Mouse (Mus musculus) intestine, postnatal 0 days (tissue): Measurements from ENCODE around the gene Cabs1. TPM values are rescaled to one million over a fixed set of nuclear protein-coding genes. Genes with fewer than 3 reads are reported as not detected.

Source experiments
- ATAC-seq: fragments of 200-750 bp; cut with Nextera tagmentation; 2 replicates; pipeline ENCODE4 v1.8.0; 2017; ENCODE audit warnings: mild to moderate bottlenecking, moderate TSS enrichment, moderate library complexity
- H3K27ac ChIP-seq: fragments of 300-500 bp; sonication (generic); 2 replicates; pipeline ENCODE4 v1.5.1; 2014; ENCODE audit warnings: mild to moderate bottlenecking, low read depth, low read length, moderate library complexity
- H3K27me3 ChIP-seq: fragments of 300-500 bp; sonication (generic); replicated peaks from 2 replicates; pipeline ENCODE4 v1.6.1; 2014; ENCODE audit warnings: low read length, mixed read lengths; ENCODE audit not compliant: control insufficient read depth, insufficient read depth
- H3K36me3 ChIP-seq: fragments of 300-500 bp; sonication (generic); 2 replicates; pipeline ENCODE4 v1.6.1; 2014; ENCODE audit warnings: mild to moderate bottlenecking, moderate library complexity; ENCODE audit not compliant: control insufficient read depth, insufficient read depth
- H3K4me1 ChIP-seq: fragments of 300-500 bp; sonication (generic); replicated peaks from 2 replicates; pipeline ENCODE4 v1.6.1; 2014; ENCODE audit warnings: antibody characterized with exemption, low read length, mixed read lengths; ENCODE audit not compliant: control insufficient read depth, insufficient read depth
- H3K4me2 ChIP-seq: fragments of 300-500 bp; sonication (generic); replicated peaks from 2 replicates; pipeline ENCODE4 v1.6.1; 2014; ENCODE audit warnings: low read depth, mild to moderate bottlenecking, moderate library complexity
- H3K4me3 ChIP-seq: fragments of 300-500 bp; sonication (generic); 2 replicates; pipeline ENCODE4 v1.5.1; 2014; ENCODE audit warnings: low read depth, low read length
- H3K9ac ChIP-seq: fragments of 300-500 bp; sonication (generic); 2 replicates; pipeline ENCODE4 v1.6.1; 2014; ENCODE audit warnings: mild to moderate bottlenecking, low read depth, low read length
- H3K9me3 ChIP-seq: fragments of 300-500 bp; sonication (generic); 2 replicates; pipeline ENCODE4 v1.6.1; 2016; ENCODE audit warnings: mixed run types; ENCODE audit not compliant: control insufficient read depth
- CTCF ChIP-seq: sonication (generic); IDR thresholded peaks from 2 replicates; pipeline ENCODE4 v1.5.1; 2016; ENCODE audit warnings: low read depth, mild to moderate bottlenecking, control low read depth, antibody characterized with exemption, moderate library complexity
- WGBS: fragments of 180-500 bp; shearing (Covaris S2); extraction: QIAGEN DNeasy Blood & Tissue Kit; methylation state at CpG from one replicate; pipeline ENCODE4 v1.1.7; 2014; 5-methylcytosine and 5-hydroxymethylcytosine counted together
- polyA plus RNA-seq: library from polyadenylated mRNA; unstranded; fragments of >200 nt; fragmentation: Nextera tagmentation; extraction: Ambion mirVana; gene quantifications from 2 replicates; pipeline ENCODE4 v1.2.1, GENCODE M21; 2015

Gene Cabs1
- polyA plus RNA-seq: not detected in 2 replicates

GRCm38 (mm10) chr5:87979139-87979538 is at the start of gene Cabs1:
Gene Cabs1, plus strand, starts transcription at chr5:87979439.
- Histone ChIP-seq H3K27ac (no peak within 1 kb of the TSS), H3K27me3 (no peaks in the 10 kb centered on the region), H3K9ac (no peak within 1 kb of the TSS), H3K36me3 (no peaks in the 10 kb centered on the region), H3K4me1 (no peaks in the 10 kb centered on the region), H3K4me2 (no peak within 1 kb of the TSS), H3K9me3 (no peaks in the 10 kb centered on the region), H3K4me3 (no peak within 1 kb of the TSS)
- no peak for ATAC-seq
- no peak for TF ChIP-seq CTCF
- 83% methylated on average over 3 of the region's 3 CpGs for WGBS

DNA sequence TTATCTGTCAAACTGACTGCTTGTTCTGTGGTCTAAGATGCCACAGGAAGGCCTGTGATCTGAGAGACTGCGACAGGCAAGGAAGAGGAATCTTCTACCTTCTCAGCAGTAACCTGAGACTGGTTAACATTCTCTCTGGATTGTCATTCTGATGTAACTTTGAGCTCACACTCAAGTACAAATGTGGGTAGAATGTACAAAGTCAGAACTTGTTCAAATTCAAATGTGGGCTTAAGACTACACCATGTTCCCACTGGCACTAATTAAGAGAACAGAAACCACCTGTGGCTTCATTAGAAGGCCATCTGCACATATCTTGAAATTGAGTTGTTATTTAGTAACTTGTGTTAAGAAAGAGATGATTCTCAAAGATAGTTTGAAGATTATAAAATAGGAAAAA is 47.6 kb upstream of the Cabs1 start:
- ATAC-seq: no peak
- no peaks in the 10 kb centered on the region for H3K36me3 ChIP-seq
- 63% methylated on average over 1 of the region's 1 CpGs for WGBS
- H3K4me2 ChIP-seq: no peak overlapping the region
- no peak overlapping the region for H3K4me3 ChIP-seq
- no peaks in the 10 kb centered on the region for H3K9me3 ChIP-seq
- no peak overlapping the region for H3K9ac ChIP-seq
- no peaks in the 10 kb centered on the region for H3K27me3 ChIP-seq
- no peaks in the 10 kb centered on the region for H3K4me1 ChIP-seq
- TF ChIP-seq CTCF: no peak
- no peak overlapping the region for H3K27ac ChIP-seq

DNA sequence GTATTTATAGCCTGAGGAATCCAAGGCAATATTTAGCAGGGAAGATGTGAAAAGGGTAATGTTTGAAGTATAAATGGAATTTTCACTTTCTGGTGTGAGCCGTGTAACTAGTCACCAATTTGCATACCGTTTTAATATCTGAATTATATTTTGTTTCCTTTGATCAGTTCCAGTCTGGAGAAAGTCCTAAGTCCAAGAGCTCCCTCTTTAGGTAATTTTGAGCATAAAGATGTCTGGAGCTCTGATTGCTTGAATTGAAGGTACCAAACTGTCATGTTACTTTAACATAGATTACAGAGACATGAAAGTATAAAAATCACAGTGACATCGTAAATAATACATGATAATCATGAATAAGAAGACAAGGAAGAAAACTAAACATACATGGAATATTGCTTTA is 38.5 kb upstream of the Cabs1 start:
- H3K27ac ChIP-seq: no peak overlapping the region
- no peak overlapping the region for H3K9ac ChIP-seq
- no peak for ATAC-seq
- no peaks in the 10 kb centered on the region for H3K36me3 ChIP-seq
- 33% methylated on average over 3 of the region's 3 CpGs for WGBS
- H3K4me2 ChIP-seq: no peak overlapping the region
- H3K27me3 ChIP-seq: no peaks in the 10 kb centered on the region
- H3K4me3 ChIP-seq: no peak overlapping the region
- no peaks in the 10 kb centered on the region for H3K4me1 ChIP-seq
- no peaks in the 10 kb centered on the region for H3K9me3 ChIP-seq
- no peak for TF ChIP-seq CTCF

GRCm38 (mm10) chr5:87942515-87942914 is 36.7 kb upstream of the Cabs1 start:
- no peak overlapping the region for H3K4me2 ChIP-seq
- no peak for ATAC-seq
- H3K4me3 ChIP-seq: no peak overlapping the region
- H3K27me3 ChIP-seq: no peaks in the 10 kb centered on the region
- no peak for TF ChIP-seq CTCF
- no peak overlapping the region for H3K27ac ChIP-seq
- no peaks in the 10 kb centered on the region for H3K4me1 ChIP-seq
- H3K9ac ChIP-seq: no peak overlapping the region
- no peaks in the 10 kb centered on the region for H3K9me3 ChIP-seq
- no peaks in the 10 kb centered on the region for H3K36me3 ChIP-seq

- Histone ChIP-seq H3K27ac (no peak overlapping the region), H3K36me3 (no peaks in the 10 kb centered on the region), H3K9me3 (no peaks in the 10 kb centered on the region), H3K4me1 (no peaks in the 10 kb centered on the region), H3K4me3 (no peak overlapping the region), H3K9ac (no peak overlapping the region), H3K27me3 (no peaks in the 10 kb centered on the region), H3K4me2 (no peak overlapping the region)
- no peak for TF ChIP-seq CTCF
- no peak for ATAC-seq
Observed at GRCm38 (mm10) chr5:87951836-87952235, 27.4 kb upstream of the Cabs1 start.

GRCm38 (mm10) chr5:87969201-87969600 is 10.0 kb upstream of the Cabs1 start, which contains the start of the genes 2310003L06Rik and Gm28434:
Gene 2310003L06Rik, plus strand, starts transcription at chr5:87969459.
Gene Gm28434, plus strand, starts transcription at chr5:87969517.
- Histone ChIP-seq H3K4me3 (no peak within 1 kb of the TSS), H3K27ac (no peak within 1 kb of the TSS), H3K4me2 (no peak within 1 kb of the TSS), H3K9me3 (no peaks in the 10 kb centered on the region), H3K9ac (no peak within 1 kb of the TSS), H3K36me3 (no peaks in the 10 kb centered on the region), H3K4me1 (no peaks in the 10 kb centered on the region), H3K27me3 (no peaks in the 10 kb centered on the region)
- ATAC-seq: no peak
- no peak for TF ChIP-seq CTCF
- WGBS: 59% methylated on average over 2 of the region's 2 CpGs

- Histone ChIP-seq H3K9me3 (no peaks in the 10 kb centered on the region), H3K4me3 (no peak overlapping the region), H3K4me1 (no peaks in the 10 kb centered on the region), H3K9ac (no peak overlapping the region), H3K4me2 (no peak overlapping the region), H3K36me3 (no peaks in the 10 kb centered on the region), H3K27me3 (no peaks in the 10 kb centered on the region), H3K27ac (no peak overlapping the region)
- no peak for TF ChIP-seq CTCF
- ATAC-seq: no peak
- WGBS: 50% methylated on average over 3 of the region's 3 CpGs
Observed at GRCm38 (mm10) chr5:87982468-87983214, 3.4 kb downstream of the Cabs1 start.
